8 mouse cellular contexts compared by ENCODE assay signal in the genomic region with DNA sequence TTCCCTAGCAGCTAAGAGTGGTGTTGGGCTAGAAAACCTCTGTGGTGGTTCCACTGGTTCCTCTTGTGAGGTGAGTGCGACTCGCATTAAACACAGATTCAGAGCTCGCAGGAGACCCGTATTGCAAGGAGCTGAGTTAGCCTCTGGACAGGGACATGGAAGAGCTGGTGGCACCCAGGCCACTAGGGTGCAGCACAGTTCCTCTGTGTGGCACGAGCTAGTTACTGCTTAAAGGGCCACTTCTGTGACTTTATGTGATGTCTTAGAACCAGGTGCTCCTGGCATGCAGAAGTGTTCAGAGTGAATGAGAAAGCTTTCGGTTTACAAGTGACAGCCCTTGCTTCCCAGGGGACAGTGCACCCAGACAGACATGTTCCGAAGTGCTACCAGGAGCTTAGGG. TPM values are rescaled to one million over a fixed set of nuclear protein-coding genes. Genes with fewer than 3 reads are reported as not detected.
DNase-seq lines count a peak whose midpoint lies in the region; ATAC-seq and TF ChIP-seq lines count a peak whose summit lies in the region.

No protein-coding gene starts in this region.

- ATAC-seq in hindbrain, postnatal 0 days, result no peak
- ATAC-seq in hindbrain, embryonic 16.5 days, result no peak
- ATAC-seq in monocyte, adult 5-6 weeks (replicated peaks; ENCODE audit: insufficient number of reproducible peaks, low FRiP score, low TSS enrichment, poor library complexity, severe bottlenecking), result peak; percentile 58
- ATAC-seq in forebrain, embryonic 16.5 days, result no peak

- peak; percentile 70 for TF ChIP-seq CTCF in hindbrain, postnatal 0 days (IDR thresholded peaks at IDR 0.05; ENCODE audit: low read depth)

- H3K4me1 ChIP-seq in hindbrain, postnatal 0 days (ENCODE audit: insufficient read depth, low read length), result no peaks in the 10 kb centered on the region
- no peaks in the 10 kb centered on the region for H3K4me1 ChIP-seq in hindbrain, embryonic 16.5 days (ENCODE audit: control insufficient read depth, insufficient read depth, low read depth, low read length)
- no peaks in the 10 kb centered on the region for H3K4me1 ChIP-seq in forebrain, embryonic 16.5 days (replicated peaks; ENCODE audit: control insufficient read depth, insufficient read depth, low read length)

- WGBS in hindbrain, postnatal 0 days, result 68% methylated on average over 7 of the region's 7 CpGs
- WGBS in hindbrain, embryonic 16.5 days, result 80% methylated on average over 7 of the region's 7 CpGs
- 73% methylated on average over 7 of the region's 7 CpGs for WGBS in forebrain, embryonic 16.5 days

- peaks cover 78% of the 10 kb centered on the region for H3K36me3 ChIP-seq in hindbrain, postnatal 0 days (ENCODE audit: insufficient read depth, low read length)
- H3K36me3 ChIP-seq in hindbrain, embryonic 16.5 days (ENCODE audit: control insufficient read depth, insufficient read depth, low read length), result peaks cover 35% of the 10 kb centered on the region
- peaks cover 31% of the 10 kb centered on the region for H3K36me3 ChIP-seq in forebrain, embryonic 16.5 days (ENCODE audit: control insufficient read depth, insufficient read depth)

- peak; percentile 58 for DNase-seq in hindbrain, postnatal 0 days (ENCODE audit: low spot score)
- DNase-seq in CD8-positive naive resting alpha-beta T cell, adult 2 months (ENCODE audit: low read depth in 2 of 2, low spot score in 2 of 2), result peak; percentile 33 to 45
- DNase-seq in adrenal gland, postnatal 36 days, result peak; percentile 33 to 61
- peak; percentile 30 to 49 for DNase-seq in layer of hippocampus, adult 18-20 months (ENCODE audit: low spot score in 2 of 2)
- DNase-seq in thymus, postnatal 14 days, result peak; percentile 86

- no peak overlapping the region for H3K4me2 ChIP-seq in hindbrain, postnatal 0 days (ENCODE audit: low read depth, low read length)
- H3K4me2 ChIP-seq in hindbrain, embryonic 16.5 days (ENCODE audit: low read length), result no peak overlapping the region
- no peak overlapping the region for H3K4me2 ChIP-seq in forebrain, embryonic 16.5 days (ENCODE audit: low read length)

- no peaks in the 10 kb centered on the region for H3K9me3 ChIP-seq in hindbrain, postnatal 0 days (ENCODE audit: low read length)
- H3K9me3 ChIP-seq in hindbrain, embryonic 16.5 days (ENCODE audit: control insufficient read depth, low read length), result no peaks in the 10 kb centered on the region
- H3K9me3 ChIP-seq in forebrain, embryonic 16.5 days (ENCODE audit: control insufficient read depth, low read length), result no peaks in the 10 kb centered on the region

- H3K9ac ChIP-seq in hindbrain, postnatal 0 days (replicated peaks; ENCODE audit: low read length), result no peak overlapping the region
- no peak overlapping the region for H3K9ac ChIP-seq in hindbrain, embryonic 16.5 days (ENCODE audit: low read depth, low read length)
- H3K9ac ChIP-seq in forebrain, embryonic 16.5 days (replicated peaks; ENCODE audit: low read depth, low read length), result no peak overlapping the region

- no peaks in the 10 kb centered on the region for H3K27me3 ChIP-seq in hindbrain, postnatal 0 days (ENCODE audit: insufficient read depth, low read length)
- H3K27me3 ChIP-seq in hindbrain, embryonic 16.5 days (replicated peaks; ENCODE audit: control insufficient read depth, insufficient read depth, low read length), result no peaks in the 10 kb centered on the region
- H3K27me3 ChIP-seq in forebrain, embryonic 16.5 days (replicated peaks; ENCODE audit: control insufficient read depth, insufficient read depth, low read length), result no peaks in the 10 kb centered on the region

- no peak overlapping the region for H3K27ac ChIP-seq in hindbrain, postnatal 0 days
- H3K27ac ChIP-seq in hindbrain, embryonic 16.5 days (ENCODE audit: low read depth, low read length), result no peak overlapping the region
- H3K27ac ChIP-seq in forebrain, embryonic 16.5 days (ENCODE audit: low read length), result no peak overlapping the region

- H3K4me3 ChIP-seq in hindbrain, postnatal 0 days (ENCODE audit: low read length), result no peak overlapping the region
- H3K4me3 ChIP-seq in hindbrain, embryonic 16.5 days (ENCODE audit: low read length), result no peak overlapping the region
- no peak overlapping the region for H3K4me3 ChIP-seq in forebrain, embryonic 16.5 days (replicated peaks; ENCODE audit: low read length)

RNA-seq across cellular contexts. Expression of gene Cstf1, which starts 7.9 kb away (rescaled TPM):
- total RNA-seq in hindbrain, postnatal 0 days (2014; rRNA removed), result 40.1 and 47.1 TPM in 2 replicates
- polyA plus RNA-seq in hindbrain, postnatal 0 days (2015; fragmentation: Nextera tagmentation; extraction: Ambion mirVana), result 25.6 and 27.6 TPM in 2 replicates
- polyA plus RNA-seq in hindbrain, embryonic 16.5 days (2015; fragmentation: Nextera tagmentation; extraction: Ambion mirVana), result 20.8 and 23.8 TPM in 2 replicates
- total RNA-seq in adrenal gland, postnatal 36 days (2021), result 10 to 100 TPM; 32.4 to 35.2 TPM
- total RNA-seq in layer of hippocampus, adult 18-20 months (2021), result 10 to 100 TPM; 25.5 to 26.9 TPM
- total RNA-seq in monocyte, adult 5-6 weeks (2017), result 9.0 to 17.3 TPM (median 12.8 TPM) in 3 replicates
- 27.5 and 29.9 TPM in 2 replicates for polyA plus RNA-seq in forebrain, embryonic 16.5 days (2015; fragmentation: Nextera tagmentation; extraction: Ambion mirVana)

RNA-seq across cellular contexts. Expression of gene Aurka, which starts 8.0 kb away (rescaled TPM):
- 10.4 and 13.7 TPM in 2 replicates for total RNA-seq in hindbrain, postnatal 0 days (2014; rRNA removed)
- polyA plus RNA-seq in hindbrain, postnatal 0 days (2015; fragmentation: Nextera tagmentation; extraction: Ambion mirVana), result 10.9 and 12.9 TPM in 2 replicates
- 17.0 and 20.8 TPM in 2 replicates for polyA plus RNA-seq in hindbrain, embryonic 16.5 days (2015; fragmentation: Nextera tagmentation; extraction: Ambion mirVana)
- 1 to 10 TPM; 3.4 to 4.2 TPM for total RNA-seq in adrenal gland, postnatal 36 days (2021)
- total RNA-seq in layer of hippocampus, adult 18-20 months (2021), result 1 to 10 TPM; 1.4 to 1.7 TPM
- 3.1 to 6.5 TPM (median 4.9 TPM) in 3 replicates for total RNA-seq in monocyte, adult 5-6 weeks (2017)
- polyA plus RNA-seq in forebrain, embryonic 16.5 days (2015; fragmentation: Nextera tagmentation; extraction: Ambion mirVana), result 38.3 and 45.3 TPM in 2 replicates

RNA-seq across cellular contexts. Expression of gene Cass4, which starts 15.3 kb away (rescaled TPM):
- total RNA-seq in hindbrain, postnatal 0 days (2014; rRNA removed), result 0.21 and 0.29 TPM in 2 replicates
- 0.16 and 0.25 TPM in 2 replicates for polyA plus RNA-seq in hindbrain, postnatal 0 days (2015; fragmentation: Nextera tagmentation; extraction: Ambion mirVana)
- polyA plus RNA-seq in hindbrain, embryonic 16.5 days (2015; fragmentation: Nextera tagmentation; extraction: Ambion mirVana), result 0.06 and 0.19 TPM in 2 replicates
- total RNA-seq in adrenal gland, postnatal 36 days (2021), result under 1 TPM; 0.13 to 0.43 TPM
- total RNA-seq in layer of hippocampus, adult 18-20 months (2021), result under 1 TPM; 0.18 to 0.22 TPM
- 1.5 to 17.7 TPM (median 9.5 TPM) in 3 replicates for total RNA-seq in monocyte, adult 5-6 weeks (2017)
- 0.13 and 0.19 TPM in 2 replicates for polyA plus RNA-seq in forebrain, embryonic 16.5 days (2015; fragmentation: Nextera tagmentation; extraction: Ambion mirVana)

RNA-seq across cellular contexts. Expression of gene Fam210b, which starts 33.0 kb away (rescaled TPM):
- total RNA-seq in hindbrain, postnatal 0 days (2014; rRNA removed), result 10.9 and 11.8 TPM in 2 replicates
- polyA plus RNA-seq in hindbrain, postnatal 0 days (2015; fragmentation: Nextera tagmentation; extraction: Ambion mirVana), result 23.0 and 23.1 TPM in 2 replicates
- polyA plus RNA-seq in hindbrain, embryonic 16.5 days (2015; fragmentation: Nextera tagmentation; extraction: Ambion mirVana), result 18.8 and 20.8 TPM in 2 replicates
- 10 to 100 TPM; 26.8 to 34.2 TPM for total RNA-seq in adrenal gland, postnatal 36 days (2021)
- total RNA-seq in layer of hippocampus, adult 18-20 months (2021), result 10 to 100 TPM; 22.8 to 23.1 TPM
- 7.1 to 7.7 TPM (median 7.5 TPM) in 3 replicates for total RNA-seq in monocyte, adult 5-6 weeks (2017)
- 77.9 and 93.9 TPM in 2 replicates for polyA plus RNA-seq in forebrain, embryonic 16.5 days (2015; fragmentation: Nextera tagmentation; extraction: Ambion mirVana)
